Mouse (Mus musculus) retina, embryonic 14.5 days (tissue): ENCODE measurements at regions not wholly inside any gene's neighbourhood (a gene's known extent, or its start where the extent isn't known, plus 50 kb on each side); places are given as distances from the start of the nearest gene placed in this dataset.

Experiments
- DNase-seq: peaks from one replicate; pipeline ENCODE4 v3.0.0-alpha.2; 2015; ENCODE audit warnings: low spot score

GRCm38 (mm10) chr6:61127238-61127637, 52.9 kb upstream of the Ccser1 start:
- no peak for DNase-seq

- no peak for DNase-seq
Measured at GRCm38 (mm10) chr6:61128211-61128610, 51.9 kb upstream of the Ccser1 start.
